Mouse (Mus musculus): ENCODE data around the gene Kcna7. TPM values are rescaled to one million over a fixed set of nuclear protein-coding genes. Genes with fewer than 3 reads are reported as not detected.
"Not testable (repeated sequence)": the region's sequence is repeated elsewhere in the genome, so short reads cannot be mapped to it uniquely, and the experiment has no call there.

Gene Kcna7
- polyA plus RNA-seq, 1 experiment from 2014 or later, result not detected

GRCm38 (mm10) chr7:45372371-45372770 lies 33.1 kb upstream of the Kcna7 start:
- Histone ChIP-seq H3K36me3 (ENCODE audit: control insufficient read depth, insufficient read depth, low read length) (peaks cover 48% of the 10 kb centered on the region), H3K4me2 (ENCODE audit: low read depth, low read length) (no peak overlapping the region), H3K27ac (replicated peaks; ENCODE audit: low read depth, low read length) (no peak overlapping the region), H3K9ac (ENCODE audit: low read depth, low read length) (no peak overlapping the region), H3K9me3 (ENCODE audit: control insufficient read depth, low read length) (no peaks in the 10 kb centered on the region), H3K4me1 (ENCODE audit: control insufficient read depth, insufficient read depth, low read length) (0 out of 2 replicates have a peak, but pooled peaks cover 3% of the 10 kb centered on the region), H3K4me3 (ENCODE audit: low read depth, low read length) (no peak overlapping the region), H3K27me3 (replicated peaks; ENCODE audit: control insufficient read depth, insufficient read depth, low read length) (peaks cover 13% of the 10 kb centered on the region)
- 90% methylated on average over 5 of the region's 5 CpGs for WGBS
- DNase-seq (ENCODE audit: low spot score), result no peak
- no peak for ATAC-seq (ENCODE audit: low read depth)

GRCm38 (mm10) chr7:45374620-45375019 lies 30.8 kb upstream of the Kcna7 start:
- no peak for ATAC-seq (ENCODE audit: low read depth)
- Histone ChIP-seq H3K27ac (replicated peaks; ENCODE audit: low read depth, low read length) (no peak overlapping the region), H3K4me1 (ENCODE audit: control insufficient read depth, insufficient read depth, low read length) (0 out of 2 replicates have a peak, but pooled peaks cover 3% of the 10 kb centered on the region), H3K4me2 (ENCODE audit: low read depth, low read length) (no peak overlapping the region), H3K27me3 (replicated peaks; ENCODE audit: control insufficient read depth, insufficient read depth, low read length) (peaks cover 5% of the 10 kb centered on the region), H3K9me3 (ENCODE audit: control insufficient read depth, low read length) (no peaks in the 10 kb centered on the region), H3K9ac (ENCODE audit: low read depth, low read length) (no peak overlapping the region), H3K36me3 (ENCODE audit: control insufficient read depth, insufficient read depth, low read length) (peaks cover 71% of the 10 kb centered on the region), H3K4me3 (ENCODE audit: low read depth, low read length) (no peak overlapping the region)
- no peak for DNase-seq (ENCODE audit: low spot score)
- WGBS, result 95% methylated on average over 8 of the region's 8 CpGs

GRCm38 (mm10) chr7:45376057-45376456 lies 29.4 kb upstream of the Kcna7 start:
- H3K36me3 ChIP-seq (ENCODE audit: control insufficient read depth, insufficient read depth, low read length), result peaks cover 85% of the 10 kb centered on the region
- H3K9me3 ChIP-seq (ENCODE audit: control insufficient read depth, low read length), result no peaks in the 10 kb centered on the region
- 93% methylated on average over 1 of the region's 1 CpGs for WGBS
- no peak for ATAC-seq (ENCODE audit: low read depth)
- no peak overlapping the region for H3K4me3 ChIP-seq (ENCODE audit: low read depth, low read length)
- H3K27ac ChIP-seq (replicated peaks; ENCODE audit: low read depth, low read length), result no peak overlapping the region
- no peaks in the 10 kb centered on the region for H3K27me3 ChIP-seq (replicated peaks; ENCODE audit: control insufficient read depth, insufficient read depth, low read length)
- no peak overlapping the region for H3K9ac ChIP-seq (ENCODE audit: low read depth, low read length)
- DNase-seq (ENCODE audit: low spot score), result no peak
- no peak overlapping the region for H3K4me2 ChIP-seq (ENCODE audit: low read depth, low read length)
- H3K4me1 ChIP-seq (ENCODE audit: control insufficient read depth, insufficient read depth, low read length), result no peaks in the 10 kb centered on the region

GRCm38 (mm10) chr7:45386077-45386476 lies 19.4 kb upstream of the Kcna7 start:
- WGBS, result 67% methylated on average over 3 of the region's 3 CpGs
- Histone ChIP-seq H3K9me3 (ENCODE audit: control insufficient read depth, low read length) (no peaks in the 10 kb centered on the region), H3K36me3 (ENCODE audit: control insufficient read depth, insufficient read depth, low read length) (peaks cover 100% of the 10 kb centered on the region), H3K4me1 (ENCODE audit: control insufficient read depth, insufficient read depth, low read length) (no peaks in the 10 kb centered on the region), H3K4me2 (ENCODE audit: low read depth, low read length) (no peak overlapping the region), H3K27ac (replicated peaks; ENCODE audit: low read depth, low read length) (no peak overlapping the region), H3K27me3 (replicated peaks; ENCODE audit: control insufficient read depth, insufficient read depth, low read length) (no peaks in the 10 kb centered on the region), H3K4me3 (ENCODE audit: low read depth, low read length) (no peak overlapping the region), H3K9ac (ENCODE audit: low read depth, low read length) (no peak overlapping the region)
- DNase-seq (ENCODE audit: low spot score) (no peak), ATAC-seq (ENCODE audit: low read depth) (no peak)

- ATAC-seq (ENCODE audit: low read depth) (peak; percentile 65), DNase-seq (ENCODE audit: low spot score) (peak; percentile 91)
- H3K27me3 ChIP-seq (replicated peaks; ENCODE audit: control insufficient read depth, insufficient read depth, low read length), result no peaks in the 10 kb centered on the region
- peak overlapping the region; percentile 99 for H3K27ac ChIP-seq (replicated peaks; ENCODE audit: low read depth, low read length)
- H3K4me3 ChIP-seq (ENCODE audit: low read depth, low read length), result peak overlapping the region; percentile 79
- H3K4me1 ChIP-seq (ENCODE audit: control insufficient read depth, insufficient read depth, low read length), result peaks cover 10% of the 10 kb centered on the region
- H3K36me3 ChIP-seq (ENCODE audit: control insufficient read depth, insufficient read depth, low read length), result peaks cover 29% of the 10 kb centered on the region
- peak overlapping the region; percentile 95 for H3K9ac ChIP-seq (ENCODE audit: low read depth, low read length)
- 1% methylated on average over 17 of the region's 20 CpGs for WGBS
- H3K4me2 ChIP-seq (ENCODE audit: low read depth, low read length), result peak overlapping the region; percentile 97
- H3K9me3 ChIP-seq (ENCODE audit: control insufficient read depth, low read length), result no peaks in the 10 kb centered on the region
Measured at GRCm38 (mm10) chr7:45395129-45395541, 10.3 kb upstream of the Kcna7 start.

GRCm38 (mm10) chr7:45395578-45396336 lies 9.7 kb upstream of the Kcna7 start, which contains the start of gene Snrnp70:
TSS of gene Snrnp70 (minus strand) at chr7:45395742.
- DNase-seq (ENCODE audit: low spot score) (peak; percentile 100), ATAC-seq (ENCODE audit: low read depth) (peak; percentile 97)
- peak within 1 kb of the TSS; percentile 99 for H3K27ac ChIP-seq (replicated peaks; ENCODE audit: low read depth, low read length)
- peak within 1 kb of the TSS; percentile 95 for H3K9ac ChIP-seq (ENCODE audit: low read depth, low read length)
- peak within 1 kb of the TSS; percentile 79 for H3K4me3 ChIP-seq (ENCODE audit: low read depth, low read length)
- peaks cover 23% of the 10 kb centered on the region for H3K36me3 ChIP-seq (ENCODE audit: control insufficient read depth, insufficient read depth, low read length)
- no peaks in the 10 kb centered on the region for H3K9me3 ChIP-seq (ENCODE audit: control insufficient read depth, low read length)
- no peaks in the 10 kb centered on the region for H3K27me3 ChIP-seq (replicated peaks; ENCODE audit: control insufficient read depth, insufficient read depth, low read length)
- H3K4me1 ChIP-seq (ENCODE audit: control insufficient read depth, insufficient read depth, low read length), result peaks cover 10% of the 10 kb centered on the region
- WGBS, result under 1% methylated on average over 60 of the region's 60 CpGs
- peak within 1 kb of the TSS; percentile 97 for H3K4me2 ChIP-seq (ENCODE audit: low read depth, low read length)

GRCm38 (mm10) chr7:45396337-45396775 lies 9.1 kb upstream of the Kcna7 start:
- Histone ChIP-seq H3K9ac (ENCODE audit: low read depth, low read length) (0 out of 2 replicates have a peak overlapping the region, but pooled peaks have one; percentile 64), H3K4me2 (ENCODE audit: low read depth, low read length) (peak overlapping the region; percentile 64), H3K4me3 (ENCODE audit: low read depth, low read length) (peak overlapping the region; percentile 79), H3K27ac (replicated peaks; ENCODE audit: low read depth, low read length) (peak overlapping the region; percentile 76), H3K4me1 (ENCODE audit: control insufficient read depth, insufficient read depth, low read length) (peaks cover 10% of the 10 kb centered on the region), H3K36me3 (ENCODE audit: control insufficient read depth, insufficient read depth, low read length) (peaks cover 19% of the 10 kb centered on the region)
- not testable (repeated sequence) for H3K9me3 ChIP-seq (ENCODE audit: control insufficient read depth, low read length); H3K27me3 ChIP-seq (replicated peaks; ENCODE audit: control insufficient read depth, insufficient read depth, low read length); DNase-seq (ENCODE audit: low spot score)
- 11% methylated on average over 3 of the region's 3 CpGs for WGBS
- peak; percentile 38 for ATAC-seq (ENCODE audit: low read depth)

- Histone ChIP-seq H3K9ac (ENCODE audit: low read depth, low read length) (no peak overlapping the region), H3K27ac (replicated peaks; ENCODE audit: low read depth, low read length) (no peak overlapping the region), H3K36me3 (ENCODE audit: control insufficient read depth, insufficient read depth, low read length) (peaks cover 16% of the 10 kb centered on the region), H3K4me1 (ENCODE audit: control insufficient read depth, insufficient read depth, low read length) (peaks cover 10% of the 10 kb centered on the region), H3K4me2 (ENCODE audit: low read depth, low read length) (no peak overlapping the region), H3K9me3 (ENCODE audit: control insufficient read depth, low read length) (no peaks in the 10 kb centered on the region), H3K4me3 (ENCODE audit: low read depth, low read length) (no peak overlapping the region), H3K27me3 (replicated peaks; ENCODE audit: control insufficient read depth, insufficient read depth, low read length) (no peaks in the 10 kb centered on the region)
- WGBS, result 75% methylated on average over 2 of the region's 2 CpGs
- ATAC-seq (ENCODE audit: low read depth) (no peak), DNase-seq (ENCODE audit: low spot score) (no peak)
Measured at GRCm38 (mm10) chr7:45396787-45397186, 8.7 kb upstream of the Kcna7 start.

All from embryonic facial prominence, embryonic 14.5 days (tissue).